Mouse (Mus musculus) urinary bladder, postnatal 36 days (tissue): ENCODE measurements around the gene Spdye4a.
"Not testable (repeated sequence)": the region's sequence is repeated elsewhere in the genome, so short reads cannot be mapped to it uniquely, and the experiment has no call there.

Experiments
- DNase-seq, 2 experiments: peaks; one replicate each; pipeline ENCODE4 v3.0.0; 2022; ENCODE audit warnings: low spot score in 2 of 2, mixed read lengths in 1 of 2

Spdye4a gene

GRCm38 (mm10) chr5:143235028-143235693, 8.5 kb upstream of the Spdye4a start, which contains the start of gene Zfp12:
TSS of gene Zfp12 (plus strand) at chr5:143235163.
- peak; percentile 90 to 94 for DNase-seq

DNA sequence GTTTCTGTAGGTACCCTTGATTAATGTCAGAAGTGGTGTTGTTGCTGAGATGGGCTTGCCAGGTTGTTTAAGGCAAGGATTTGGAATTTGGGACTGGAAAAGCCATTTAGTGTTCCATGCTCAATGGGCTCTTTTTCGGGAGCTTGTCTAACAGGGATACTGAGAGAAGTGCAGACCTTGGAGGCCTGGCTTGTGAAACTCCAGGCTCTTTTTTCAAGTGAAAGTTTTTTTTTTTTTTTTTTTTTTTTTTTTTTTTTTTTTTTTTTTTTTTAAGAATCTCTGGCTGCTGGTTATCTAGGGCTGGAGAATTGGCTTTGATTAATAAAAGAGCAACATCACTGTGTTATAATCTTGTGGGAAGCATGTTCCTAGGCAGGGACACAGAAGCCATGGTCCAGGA, 4.4 kb downstream of the Spdye4a start:
- DNase-seq, result no peak

DNA sequence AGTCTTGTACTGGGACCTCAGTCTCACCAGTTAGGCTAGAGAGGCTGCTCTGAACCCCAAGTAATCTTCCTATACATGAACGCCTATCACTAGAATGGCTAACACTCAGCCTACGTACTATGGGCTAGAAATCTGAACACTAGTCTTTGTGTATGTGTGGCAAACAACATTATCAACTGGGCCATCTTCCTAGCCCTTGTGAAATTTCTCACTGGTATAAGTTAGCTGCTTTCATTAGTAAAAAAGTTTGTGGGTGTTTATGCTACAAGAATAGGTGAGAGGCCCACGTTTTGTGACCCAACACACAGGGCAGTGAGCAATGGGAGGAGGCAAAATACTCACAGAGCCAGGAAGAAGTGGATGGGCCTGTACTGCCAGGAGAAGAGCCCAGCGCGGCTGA, 5.7 kb downstream of the Spdye4a start:
- no peak for DNase-seq

- DNase-seq, result no peak
Observed at GRCm38 (mm10) chr5:143213832-143214231, 12.9 kb downstream of the Spdye4a start.

DNA sequence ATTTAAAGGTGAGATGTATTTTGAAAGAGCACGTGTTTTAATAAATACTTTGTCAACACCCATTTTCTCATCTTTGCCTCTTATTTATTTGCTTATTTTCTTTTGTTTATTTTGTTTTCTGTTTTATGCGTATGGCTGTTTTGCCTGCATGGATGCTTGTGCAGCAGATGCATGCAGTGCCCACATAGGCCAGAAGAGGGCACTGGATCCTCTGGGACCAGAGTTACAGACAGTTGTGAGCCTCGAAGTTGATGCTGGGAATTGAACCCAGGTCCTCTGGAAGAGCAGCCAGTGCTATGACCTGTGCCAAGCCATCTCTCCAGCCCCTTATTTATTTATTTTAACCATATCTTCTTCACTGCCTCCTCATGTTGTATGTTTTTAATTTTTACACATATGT, 21.7 kb downstream of the Spdye4a start:
- DNase-seq, result no peak

- DNase-seq, result no peak
Observed at GRCm38 (mm10) chr5:143196506-143196905, 30.2 kb downstream of the Spdye4a start.

GRCm38 (mm10) chr5:143195166-143195565, 31.5 kb downstream of the Spdye4a start:
- no peak for DNase-seq

DNA sequence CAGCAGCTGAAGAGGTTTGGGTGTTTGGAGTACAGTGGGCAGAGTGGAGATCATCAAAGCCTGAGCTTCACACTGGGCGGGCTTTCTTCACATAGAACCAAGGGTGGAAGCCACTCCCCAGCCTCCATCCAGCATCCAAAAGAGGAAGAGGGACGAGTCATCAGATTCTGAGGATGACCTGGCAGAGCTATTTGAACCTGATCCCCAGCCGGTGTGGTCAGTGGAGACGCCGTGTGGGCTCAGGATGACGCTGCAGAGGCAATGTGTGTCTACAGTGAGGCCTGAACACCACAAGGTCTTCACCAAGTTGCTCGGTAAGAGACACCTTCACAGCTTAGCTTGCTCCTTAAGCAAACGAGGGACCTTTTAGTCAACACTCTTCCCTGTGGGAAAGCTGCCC, 31.9 kb downstream of the Spdye4a start:
- not testable (repeated sequence) for DNase-seq

DNA sequence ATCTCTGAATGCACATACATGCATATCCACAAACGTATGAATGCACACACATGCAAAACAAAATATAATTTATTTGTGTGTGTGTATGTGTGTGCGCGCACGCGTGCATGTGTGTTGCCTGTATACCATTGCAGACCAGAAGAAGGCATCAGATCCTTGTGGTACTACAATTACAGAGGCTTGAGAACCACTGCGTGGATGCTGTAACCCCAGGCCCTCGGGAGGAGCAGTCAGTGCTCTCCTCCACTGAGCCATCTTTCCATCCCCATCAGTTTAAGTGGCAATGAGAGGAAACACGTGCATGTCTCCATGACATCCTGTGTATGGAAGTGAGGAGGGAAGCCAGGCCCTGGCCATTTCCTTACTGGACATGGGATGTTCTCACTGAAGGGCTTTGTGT, 33.9 kb downstream of the Spdye4a start:
- DNase-seq, result no peak

- DNase-seq, result not testable (repeated sequence)
Observed at GRCm38 (mm10) chr5:143188014-143188413, 38.7 kb downstream of the Spdye4a start.

DNA sequence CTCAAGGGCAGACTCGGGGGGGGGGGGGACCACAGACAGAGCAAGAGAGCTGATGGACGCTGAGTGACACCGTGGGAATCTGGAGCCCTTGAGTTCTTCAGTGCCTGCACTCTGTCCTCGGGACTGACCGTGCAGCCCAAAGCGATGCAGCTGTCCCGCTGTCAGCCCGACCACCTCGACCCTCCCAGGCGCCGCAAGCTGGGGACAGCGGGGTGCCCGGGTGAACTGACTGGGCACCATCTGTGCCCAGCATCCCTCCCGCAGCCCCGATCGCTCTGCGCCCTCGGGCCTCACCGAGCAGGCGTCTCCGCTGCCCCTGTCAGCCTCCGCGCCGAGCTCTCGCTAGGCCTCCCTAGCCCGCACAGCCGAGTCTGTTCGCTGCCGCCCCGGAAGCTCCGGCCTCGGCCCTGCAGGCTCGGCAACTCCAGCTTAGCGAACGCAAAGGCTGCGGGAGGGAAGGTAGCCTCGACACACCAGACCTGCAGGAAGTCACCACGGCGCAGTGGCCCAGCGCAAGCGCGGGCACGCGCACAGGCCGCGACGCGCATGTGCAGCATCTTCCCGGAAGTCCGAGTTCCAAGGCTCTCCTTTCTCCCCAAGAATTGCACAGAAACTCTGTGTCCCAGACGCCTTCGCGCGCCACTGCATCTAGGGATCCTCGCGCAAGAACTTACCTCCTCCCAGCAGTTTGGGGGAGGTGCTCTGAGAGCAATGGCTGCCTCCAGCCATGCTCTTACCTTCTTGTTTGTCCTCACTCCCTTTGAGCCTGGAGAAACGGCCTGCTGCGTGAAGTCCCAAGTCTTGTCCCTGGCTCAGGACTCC, 46.2 kb downstream of the Spdye4a start, which contains the start of the genes Rbak and Spdye4b:
Gene Rbak, minus strand, starts transcription at position 521 of the 822 bp plus-strand sequence.
Gene Spdye4b, plus strand, starts transcription at position 763 of the 822 bp plus-strand sequence.
- DNase-seq, result peak; percentile 81 to 92

DNA sequence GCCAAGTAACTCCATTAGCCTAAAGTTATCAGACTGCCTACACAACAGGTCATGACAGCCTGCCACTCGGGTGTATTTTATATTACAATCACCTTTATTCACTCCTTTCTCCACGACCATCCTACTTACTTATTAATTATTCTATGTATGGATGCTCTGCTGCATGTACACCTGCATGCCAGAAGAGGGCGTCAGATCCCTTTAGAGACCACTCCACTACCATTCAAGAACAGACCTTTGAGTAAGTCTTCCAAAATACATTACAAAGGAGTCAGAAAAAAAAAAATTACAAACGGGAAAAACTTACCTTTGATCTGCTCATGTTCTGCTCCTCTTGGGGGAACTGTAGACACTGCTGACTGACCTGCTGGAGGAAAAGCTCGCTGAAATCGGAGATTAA, 47.5 kb downstream of the Spdye4a start:
- DNase-seq, result no peak

DNA sequence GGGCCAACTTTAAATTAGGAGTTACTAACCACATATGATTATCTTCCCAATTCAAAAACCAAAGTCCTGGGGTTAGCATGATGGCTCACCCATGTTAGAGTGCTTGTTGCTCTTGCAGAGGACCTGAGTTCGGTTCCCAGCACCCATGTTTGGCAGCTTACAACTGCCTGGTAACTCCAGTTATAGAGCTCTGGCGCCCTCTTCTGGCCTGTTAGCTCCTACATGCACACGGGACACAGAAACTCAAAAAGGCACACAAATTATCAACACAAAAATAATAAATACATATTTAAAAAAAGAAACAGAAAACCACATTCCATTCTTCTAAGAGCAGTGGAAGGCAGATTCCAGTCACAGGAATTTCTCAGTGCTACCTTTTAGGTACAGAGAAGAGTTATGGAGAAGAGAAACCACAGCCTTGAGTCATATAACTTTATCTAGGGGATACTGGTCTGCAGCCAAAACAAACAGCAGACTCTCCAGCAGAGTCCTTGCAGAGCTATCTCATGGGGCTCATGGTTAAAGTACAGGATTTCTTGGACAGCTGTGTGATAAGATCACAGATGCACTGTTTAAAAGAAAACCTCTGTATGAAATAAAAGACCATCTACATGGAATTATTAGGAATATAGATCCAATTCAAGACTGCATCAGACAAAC, 49.0 kb downstream of the Spdye4a start:
- no peak for DNase-seq

GRCm38 (mm10) chr5:143175970-143176369, 50.7 kb downstream of the Spdye4a start:
- DNase-seq, result no peak
